Mouse (Mus musculus): ENCODE measurements around the gene Rel. TPM values are rescaled to one million over a fixed set of nuclear protein-coding genes. Genes with fewer than 3 reads are reported as not detected.

Rel gene
- polyA plus RNA-seq, 1 experiment from 2014 or later = 0.94 TPM

- no peaks in the 10 kb centered on the region for H3K27me3 ChIP-seq (ENCODE audit: control insufficient read depth, insufficient read depth, low read length)
- no peak overlapping the region for H3K9ac ChIP-seq (replicated peaks; ENCODE audit: low read length)
- H3K4me1 ChIP-seq (ENCODE audit: control insufficient read depth, insufficient read depth, low read length) = no peaks in the 10 kb centered on the region
- no peaks in the 10 kb centered on the region for H3K9me3 ChIP-seq (replicated peaks; ENCODE audit: control insufficient read depth, low read length)
- no peak overlapping the region for H3K27ac ChIP-seq (replicated peaks; ENCODE audit: low read depth, low read length)
- H3K36me3 ChIP-seq (replicated peaks; ENCODE audit: control insufficient read depth, insufficient read depth, low read depth, low read length) = no peaks in the 10 kb centered on the region
- ATAC-seq (replicated peaks; ENCODE audit: insufficient number of reproducible peaks, low FRiP score, low TSS enrichment, low read depth) (no peak), DNase-seq (ENCODE audit: low spot score) (no peak)
- 79% methylated on average over 5 of the region's 5 CpGs for WGBS
- no peak overlapping the region for H3K4me2 ChIP-seq (ENCODE audit: low read depth, low read length)
- H3K4me3 ChIP-seq (ENCODE audit: low read depth, low read length) = no peak overlapping the region
Observed at GRCm38 (mm10) chr11:23783085-23783484, 12.3 kb upstream of the Rel start.

DNA sequence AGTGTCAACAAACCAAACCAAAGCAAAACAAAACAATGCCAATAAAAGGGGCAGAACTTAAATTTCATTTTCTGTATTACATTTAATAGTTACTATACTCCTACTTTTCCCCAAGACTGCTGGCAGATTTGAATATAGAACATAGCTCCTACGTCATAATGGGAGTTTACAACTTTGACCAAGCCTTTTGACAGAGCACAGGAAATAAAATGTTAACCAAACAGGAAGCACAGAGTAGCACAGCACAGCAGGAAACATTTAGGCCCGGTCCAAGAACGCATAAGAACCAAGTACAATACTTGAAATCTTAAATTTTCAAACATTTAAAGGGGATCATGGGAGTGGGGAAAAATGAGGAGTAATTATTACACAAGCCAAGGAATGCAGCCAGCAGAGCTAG lies 11.3 kb upstream of the Rel start:
- no peaks in the 10 kb centered on the region for H3K27me3 ChIP-seq (ENCODE audit: control insufficient read depth, insufficient read depth, low read length)
- H3K4me3 ChIP-seq (ENCODE audit: low read depth, low read length) = no peak overlapping the region
- no peak overlapping the region for H3K27ac ChIP-seq (replicated peaks; ENCODE audit: low read depth, low read length)
- 71% methylated on average over 3 of the region's 3 CpGs for WGBS
- no peaks in the 10 kb centered on the region for H3K9me3 ChIP-seq (replicated peaks; ENCODE audit: control insufficient read depth, low read length)
- H3K4me1 ChIP-seq (ENCODE audit: control insufficient read depth, insufficient read depth, low read length) = no peaks in the 10 kb centered on the region
- no peaks in the 10 kb centered on the region for H3K36me3 ChIP-seq (replicated peaks; ENCODE audit: control insufficient read depth, insufficient read depth, low read depth, low read length)
- no peak overlapping the region for H3K4me2 ChIP-seq (ENCODE audit: low read depth, low read length)
- ATAC-seq (replicated peaks; ENCODE audit: insufficient number of reproducible peaks, low FRiP score, low TSS enrichment, low read depth) = no peak
- no peak overlapping the region for H3K9ac ChIP-seq (replicated peaks; ENCODE audit: low read length)
- no peak for DNase-seq (ENCODE audit: low spot score)

DNA sequence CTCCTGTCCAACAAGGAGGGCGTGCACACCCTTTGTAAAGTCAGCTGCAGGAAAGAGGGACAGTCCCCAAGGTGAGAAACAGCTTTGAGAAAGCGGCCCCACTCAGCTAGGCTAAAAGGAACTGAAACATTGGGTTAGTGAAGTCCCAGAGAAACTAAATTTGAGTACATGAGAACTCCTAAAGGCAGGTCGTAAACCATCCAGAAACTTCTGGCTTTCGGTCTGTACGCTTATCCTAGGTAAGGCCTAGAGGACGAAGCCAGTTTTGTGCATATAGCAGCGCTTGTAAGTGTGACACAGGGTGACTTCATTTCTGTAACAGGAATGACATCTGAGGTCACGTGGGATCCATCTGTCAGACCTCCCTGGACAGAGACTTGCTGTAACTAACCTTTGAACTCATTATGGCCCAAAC lies 8.0 kb upstream of the Rel start:
- no peaks in the 10 kb centered on the region for H3K9me3 ChIP-seq (replicated peaks; ENCODE audit: control insufficient read depth, low read length)
- no peak overlapping the region for H3K4me3 ChIP-seq (ENCODE audit: low read depth, low read length)
- DNase-seq (ENCODE audit: low spot score) = no peak
- no peaks in the 10 kb centered on the region for H3K36me3 ChIP-seq (replicated peaks; ENCODE audit: control insufficient read depth, insufficient read depth, low read depth, low read length)
- no peak overlapping the region for H3K27ac ChIP-seq (replicated peaks; ENCODE audit: low read depth, low read length)
- no peak for ATAC-seq (replicated peaks; ENCODE audit: insufficient number of reproducible peaks, low FRiP score, low TSS enrichment, low read depth)
- 85% methylated on average over 8 of the region's 8 CpGs for WGBS
- H3K4me2 ChIP-seq (ENCODE audit: low read depth, low read length) = no peak overlapping the region
- no peak overlapping the region for H3K9ac ChIP-seq (replicated peaks; ENCODE audit: low read length)
- no peaks in the 10 kb centered on the region for H3K27me3 ChIP-seq (ENCODE audit: control insufficient read depth, insufficient read depth, low read length)
- H3K4me1 ChIP-seq (ENCODE audit: control insufficient read depth, insufficient read depth, low read length) = no peaks in the 10 kb centered on the region

DNA sequence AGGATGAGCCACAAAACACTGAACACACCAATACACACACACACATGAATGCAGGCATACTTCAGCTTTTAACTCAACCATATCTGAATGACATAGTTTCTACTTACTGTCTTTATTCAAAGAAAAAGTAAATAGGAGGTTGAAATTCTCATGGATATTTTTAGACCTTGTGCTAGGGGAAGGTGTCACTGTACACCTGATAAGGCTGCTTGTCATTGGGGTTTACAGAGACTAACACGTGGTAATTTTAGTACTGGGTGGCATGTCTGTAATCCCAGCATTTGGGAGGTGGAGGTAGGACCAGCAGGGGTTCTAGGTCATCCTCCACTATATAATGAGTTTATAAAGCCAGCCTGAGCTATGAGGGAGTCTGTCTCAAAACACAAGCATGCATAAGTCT lies 1.7 kb upstream of the Rel start:
- no peaks in the 10 kb centered on the region for H3K4me1 ChIP-seq (ENCODE audit: control insufficient read depth, insufficient read depth, low read length)
- no peak overlapping the region for H3K27ac ChIP-seq (replicated peaks; ENCODE audit: low read depth, low read length)
- no peaks in the 10 kb centered on the region for H3K36me3 ChIP-seq (replicated peaks; ENCODE audit: control insufficient read depth, insufficient read depth, low read depth, low read length)
- H3K27me3 ChIP-seq (ENCODE audit: control insufficient read depth, insufficient read depth, low read length) = 0 out of 2 replicates have a peak, but pooled peaks cover 4% of the 10 kb centered on the region
- DNase-seq (ENCODE audit: low spot score) (no peak), ATAC-seq (replicated peaks; ENCODE audit: insufficient number of reproducible peaks, low FRiP score, low TSS enrichment, low read depth) (no peak)
- no peaks in the 10 kb centered on the region for H3K9me3 ChIP-seq (replicated peaks; ENCODE audit: control insufficient read depth, low read length)
- 20% methylated on average over 1 of the region's 1 CpGs for WGBS
- H3K4me2 ChIP-seq (ENCODE audit: low read depth, low read length) = no peak overlapping the region
- H3K4me3 ChIP-seq (ENCODE audit: low read depth, low read length) = no peak overlapping the region
- no peak overlapping the region for H3K9ac ChIP-seq (replicated peaks; ENCODE audit: low read length)

GRCm38 (mm10) chr11:23771507-23772097 lies 832 bp upstream of the Rel start:
- peak overlapping the region; percentile 76 for H3K4me2 ChIP-seq (ENCODE audit: low read depth, low read length)
- H3K27ac ChIP-seq (replicated peaks; ENCODE audit: low read depth, low read length) = peak overlapping the region; percentile 70; the same call in 1 of the 2 replicates
- H3K9me3 ChIP-seq (replicated peaks; ENCODE audit: control insufficient read depth, low read length) = no peaks in the 10 kb centered on the region
- H3K27me3 ChIP-seq (ENCODE audit: control insufficient read depth, insufficient read depth, low read length) = 0 out of 2 replicates have a peak, but pooled peaks cover 4% of the 10 kb centered on the region
- no peaks in the 10 kb centered on the region for H3K4me1 ChIP-seq (ENCODE audit: control insufficient read depth, insufficient read depth, low read length)
- peak overlapping the region; percentile 71 for H3K9ac ChIP-seq (replicated peaks; ENCODE audit: low read length)
- DNase-seq (ENCODE audit: low spot score) (no peak), ATAC-seq (replicated peaks; ENCODE audit: insufficient number of reproducible peaks, low FRiP score, low TSS enrichment, low read depth) (peak; percentile 49)
- H3K36me3 ChIP-seq (replicated peaks; ENCODE audit: control insufficient read depth, insufficient read depth, low read depth, low read length) = no peaks in the 10 kb centered on the region
- H3K4me3 ChIP-seq (ENCODE audit: low read depth, low read length) = peak overlapping the region; percentile 71
- WGBS = 7% methylated on average over 21 of the region's 21 CpGs

DNA sequence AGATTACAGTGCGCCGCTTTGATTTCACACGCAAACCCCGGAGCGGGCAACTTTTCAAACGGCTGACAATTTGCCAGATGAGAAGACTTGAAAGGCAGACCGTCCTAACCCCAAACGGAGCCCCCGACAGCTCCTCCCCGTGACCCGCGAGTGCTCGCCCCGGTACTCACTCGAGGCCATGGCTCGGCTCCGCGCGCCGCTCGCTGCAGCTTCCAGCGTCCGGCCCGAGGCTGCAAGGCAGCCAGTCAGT lies 335 bp downstream of the Rel start:
- peak overlapping the region; percentile 76 for H3K4me2 ChIP-seq (ENCODE audit: low read depth, low read length)
- peak overlapping the region; percentile 70 for H3K27ac ChIP-seq (replicated peaks; ENCODE audit: low read depth, low read length)
- peak overlapping the region; percentile 71 for H3K9ac ChIP-seq (replicated peaks; ENCODE audit: low read length)
- H3K4me1 ChIP-seq (ENCODE audit: control insufficient read depth, insufficient read depth, low read length) = no peaks in the 10 kb centered on the region
- DNase-seq (ENCODE audit: low spot score) = peak; percentile 76
- WGBS = under 1% methylated on average over 24 of the region's 24 CpGs
- H3K4me3 ChIP-seq (ENCODE audit: low read depth, low read length) = peak overlapping the region; percentile 71
- H3K36me3 ChIP-seq (replicated peaks; ENCODE audit: control insufficient read depth, insufficient read depth, low read depth, low read length) = no peaks in the 10 kb centered on the region
- H3K27me3 ChIP-seq (ENCODE audit: control insufficient read depth, insufficient read depth, low read length) = 0 out of 2 replicates have a peak, but pooled peaks cover 4% of the 10 kb centered on the region
- no peak for ATAC-seq (replicated peaks; ENCODE audit: insufficient number of reproducible peaks, low FRiP score, low TSS enrichment, low read depth)
- H3K9me3 ChIP-seq (replicated peaks; ENCODE audit: control insufficient read depth, low read length) = no peaks in the 10 kb centered on the region

- DNase-seq (ENCODE audit: low spot score) = peak; percentile 36
- no peaks in the 10 kb centered on the region for H3K4me1 ChIP-seq (ENCODE audit: control insufficient read depth, insufficient read depth, low read length)
- WGBS = under 1% methylated on average over 25 of the region's 25 CpGs
- H3K27ac ChIP-seq (replicated peaks; ENCODE audit: low read depth, low read length) = peak overlapping the region; percentile 70; the same call in 1 of the 2 replicates
- H3K27me3 ChIP-seq (ENCODE audit: control insufficient read depth, insufficient read depth, low read length) = 0 out of 2 replicates have a peak, but pooled peaks cover 4% of the 10 kb centered on the region
- H3K36me3 ChIP-seq (replicated peaks; ENCODE audit: control insufficient read depth, insufficient read depth, low read depth, low read length) = no peaks in the 10 kb centered on the region
- peak overlapping the region; percentile 76 for H3K4me2 ChIP-seq (ENCODE audit: low read depth, low read length)
- no peaks in the 10 kb centered on the region for H3K9me3 ChIP-seq (replicated peaks; ENCODE audit: control insufficient read depth, low read length)
- peak; percentile 31 for ATAC-seq (replicated peaks; ENCODE audit: insufficient number of reproducible peaks, low FRiP score, low TSS enrichment, low read depth)
- peak overlapping the region; percentile 71 for H3K9ac ChIP-seq (replicated peaks; ENCODE audit: low read length)
- peak overlapping the region; percentile 71 for H3K4me3 ChIP-seq (ENCODE audit: low read depth, low read length)
Observed at GRCm38 (mm10) chr11:23769686-23770509, 872 bp downstream of the Rel start.

GRCm38 (mm10) chr11:23769033-23769432 lies 1.7 kb downstream of the Rel start:
- no peaks in the 10 kb centered on the region for H3K36me3 ChIP-seq (replicated peaks; ENCODE audit: control insufficient read depth, insufficient read depth, low read depth, low read length)
- no peak overlapping the region for H3K9ac ChIP-seq (replicated peaks; ENCODE audit: low read length)
- no peak overlapping the region for H3K27ac ChIP-seq (replicated peaks; ENCODE audit: low read depth, low read length)
- 0 out of 2 replicates have a peak, but pooled peaks cover 4% of the 10 kb centered on the region for H3K27me3 ChIP-seq (ENCODE audit: control insufficient read depth, insufficient read depth, low read length)
- H3K9me3 ChIP-seq (replicated peaks; ENCODE audit: control insufficient read depth, low read length) = no peaks in the 10 kb centered on the region
- DNase-seq (ENCODE audit: low spot score) (no peak), ATAC-seq (replicated peaks; ENCODE audit: insufficient number of reproducible peaks, low FRiP score, low TSS enrichment, low read depth) (no peak)
- no peak overlapping the region for H3K4me2 ChIP-seq (ENCODE audit: low read depth, low read length)
- no peaks in the 10 kb centered on the region for H3K4me1 ChIP-seq (ENCODE audit: control insufficient read depth, insufficient read depth, low read length)
- no peak overlapping the region for H3K4me3 ChIP-seq (ENCODE audit: low read depth, low read length)
